Mouse (Mus musculus) frontal cortex, adult 2 months (tissue): Measurements from ENCODE around the gene Krtap9-5. TPM values are rescaled to one million over a fixed set of nuclear protein-coding genes. Genes with fewer than 3 reads are reported as not detected.

Source experiments
- polyA plus RNA-seq: library from polyadenylated mRNA; depleted of rRNA; stranded (reverse); fragments of >200 nt; gene quantifications from 2 replicates; pipeline ENCODE4 v1.2.3, GENCODE M21; 2012; rRNA removed

The Krtap9-5 gene
- polyA plus RNA-seq, 1 experiment = not detected

Other genes starting within 250 kb of the Krtap9-5 start
- not detected in 2 replicates for gene Gm14180, start 214.2 kb upstream of the Krtap9-5 start, polyA plus RNA-seq
- not detected in 2 replicates for gene Gm11595, start 175.6 kb upstream of the Krtap9-5 start, polyA plus RNA-seq
- gene Krtap4-8, start 167.8 kb upstream of the Krtap9-5 start, polyA plus RNA-seq = not detected in 2 replicates
- not detected in 2 replicates for gene Krtap4-9, start 163.3 kb upstream of the Krtap9-5 start, polyA plus RNA-seq
- not detected in 2 replicates for gene Gm11596, start 155.0 kb upstream of the Krtap9-5 start, polyA plus RNA-seq
- not detected in 2 replicates for gene Gm11569, start 149.5 kb upstream of the Krtap9-5 start, polyA plus RNA-seq
- not detected in 2 replicates for gene Gm11554, start 144.0 kb upstream of the Krtap9-5 start, polyA plus RNA-seq
- not detected in 2 replicates for gene Krtap4-13, start 138.6 kb upstream of the Krtap9-5 start, polyA plus RNA-seq
- gene Gm11564, start 132.8 kb upstream of the Krtap9-5 start, polyA plus RNA-seq = not detected in 2 replicates
- not detected in 2 replicates for gene 2300003K06Rik, start 110.4 kb upstream of the Krtap9-5 start, polyA plus RNA-seq
- not detected in 2 replicates for gene Krtap4-16, start 96.9 kb upstream of the Krtap9-5 start, polyA plus RNA-seq
- gene Gm11568, start 90.6 kb upstream of the Krtap9-5 start, polyA plus RNA-seq = not detected in 2 replicates
- not detected in 2 replicates for gene Gm11559, start 84.0 kb upstream of the Krtap9-5 start, polyA plus RNA-seq
- not detected in 2 replicates for gene Krtap9-1, start 75.1 kb upstream of the Krtap9-5 start, polyA plus RNA-seq
- gene Gm11567, start 69.3 kb upstream of the Krtap9-5 start, polyA plus RNA-seq = not detected in 2 replicates
- not detected in 2 replicates for gene Krtap31-1, start 40.6 kb upstream of the Krtap9-5 start, polyA plus RNA-seq
- gene Gm11565, start 33.7 kb upstream of the Krtap9-5 start, polyA plus RNA-seq = not detected in 2 replicates
- not detected in 2 replicates for gene Krtap31-2, start 12.2 kb upstream of the Krtap9-5 start, polyA plus RNA-seq
- gene Krtap29-1, start 30.6 kb downstream of the Krtap9-5 start, polyA plus RNA-seq = not detected in 2 replicates
- gene Krtap16-1, start 38.1 kb downstream of the Krtap9-5 start, polyA plus RNA-seq = 0.08 TPM in 1 of 2 replicates, not detected in the other
- gene Krtap17-1, start 45.5 kb downstream of the Krtap9-5 start, polyA plus RNA-seq = not detected in 2 replicates
- gene Krt33a, start 67.7 kb downstream of the Krtap9-5 start, polyA plus RNA-seq = not detected in 2 replicates
- gene Krt33b, start 81.4 kb downstream of the Krtap9-5 start, polyA plus RNA-seq = not detected in 2 replicates
- gene Krt34, start 93.1 kb downstream of the Krtap9-5 start, polyA plus RNA-seq = not detected in 2 replicates
- not detected in 2 replicates for gene Krt31, start 102.1 kb downstream of the Krtap9-5 start, polyA plus RNA-seq
- 0.06 TPM in 1 of 2 replicates, not detected in the other for gene Krt32, start 139.8 kb downstream of the Krtap9-5 start, polyA plus RNA-seq
- gene Krt35, start 147.8 kb downstream of the Krtap9-5 start, polyA plus RNA-seq = not detected in 2 replicates
- not detected in 2 replicates for gene Krt36, start 157.2 kb downstream of the Krtap9-5 start, polyA plus RNA-seq
- gene Krt13, start 173.1 kb downstream of the Krtap9-5 start, polyA plus RNA-seq = not detected in 2 replicates
- not detected in 2 replicates for gene Krt15, start 187.5 kb downstream of the Krtap9-5 start, polyA plus RNA-seq
- 1.6 and 3.7 TPM in 2 replicates for gene Krt19, start 200.2 kb downstream of the Krtap9-5 start, polyA plus RNA-seq
- gene Krt9, start 244.8 kb downstream of the Krtap9-5 start, polyA plus RNA-seq = 8.3 and 9.4 TPM in 2 replicates